Mouse (Mus musculus) bone marrow, adult 2 months (tissue): ENCODE results near the gene Tmem151b.

ENCODE experiments used
- CTCF ChIP-seq: fragments of 200-500 bp; IDR thresholded peaks from 2 replicates; pipeline ENCODE4 v1.5.1; 2011; ENCODE audit warnings: low read length, control low read depth; ENCODE audit not compliant: control insufficient read depth, insufficient read depth
- POLR2A ChIP-seq: fragments of 200-500 bp; IDR thresholded peaks from 2 replicates; pipeline ENCODE4 v1.6.1; 2011; ENCODE audit warnings: low read depth, mild to moderate bottlenecking, control low read depth, low read length, borderline replicate concordance; ENCODE audit not compliant: control insufficient read depth

- TF ChIP-seq CTCF (no peak), POLR2A (no peak)
Measured at GRCm38 (mm10) chr17:45582188-45582587, 32.7 kb upstream of the Tmem151b start.
